Mouse (Mus musculus): Measurements from ENCODE around the gene Kcnj9. TPM values are rescaled to one million over a fixed set of nuclear protein-coding genes. Genes with fewer than 3 reads are reported as not detected.

Gene Kcnj9
- polyA plus RNA-seq, 1 experiment from 2014 or later, result not detected

DNA sequence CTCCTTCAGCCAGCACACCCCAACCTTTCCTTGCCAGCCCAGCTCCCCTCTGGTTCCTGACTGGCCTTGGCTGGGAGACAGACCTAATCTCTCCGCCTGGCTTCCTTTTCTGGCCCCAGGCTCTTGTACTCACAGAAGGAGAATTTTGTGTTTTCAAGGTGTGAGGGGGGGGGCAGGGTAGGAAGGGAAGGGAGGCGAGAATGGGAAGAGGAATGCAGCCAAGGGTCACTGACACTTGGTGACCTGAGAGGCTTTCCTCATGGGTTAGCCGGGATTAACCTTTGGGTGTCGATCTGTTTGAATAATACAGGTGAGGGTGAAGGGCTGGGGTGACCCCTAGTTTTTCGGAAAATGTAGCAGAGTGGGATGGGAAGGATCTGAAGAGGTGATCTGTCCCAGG is 55.0 kb downstream of the Kcnj9 start:
- 47% methylated on average over 5 of the region's 5 CpGs for WGBS
- no peaks in the 10 kb centered on the region for H3K36me3 ChIP-seq (ENCODE audit: control insufficient read depth, insufficient read depth, low read length)
- H3K4me3 ChIP-seq (ENCODE audit: low read depth, low read length), result no peak overlapping the region
- no peak for ATAC-seq (ENCODE audit: insufficient number of reproducible peaks, insufficient read depth, low FRiP score, low read depth)
- no peaks in the 10 kb centered on the region for H3K27me3 ChIP-seq (ENCODE audit: control insufficient read depth, insufficient read depth, low read length)
- H3K9ac ChIP-seq (replicated peaks; ENCODE audit: low read depth, low read length), result no peak overlapping the region
- H3K4me1 ChIP-seq (ENCODE audit: control insufficient read depth, insufficient read depth, low read length), result no peaks in the 10 kb centered on the region
- H3K4me2 ChIP-seq (replicated peaks; ENCODE audit: low read depth, low read length), result no peak overlapping the region
- no peaks in the 10 kb centered on the region for H3K9me3 ChIP-seq (ENCODE audit: control insufficient read depth, low read depth, low read length)
- no peak overlapping the region for H3K27ac ChIP-seq (ENCODE audit: low read length)

DNA sequence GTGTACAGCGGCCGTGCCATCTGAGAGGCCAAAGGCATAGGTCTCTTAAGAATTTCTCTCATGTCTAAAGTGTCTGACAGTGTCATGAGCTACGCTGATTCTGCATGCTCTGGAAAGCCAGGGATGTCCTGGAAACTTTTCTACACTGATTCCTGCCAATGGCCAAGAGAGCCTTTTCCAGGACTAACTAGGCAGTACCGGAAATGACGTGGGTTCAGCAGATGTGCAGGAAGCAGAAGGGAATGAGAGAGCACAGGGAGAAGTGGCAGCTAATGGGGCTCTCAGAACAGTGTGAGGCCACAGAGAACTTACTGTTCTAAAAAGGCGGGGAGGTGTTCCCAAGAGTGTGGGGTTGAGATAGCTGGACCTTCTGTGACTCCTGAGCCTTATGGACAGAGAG is 55.7 kb downstream of the Kcnj9 start:
- ATAC-seq (ENCODE audit: insufficient number of reproducible peaks, insufficient read depth, low FRiP score, low read depth), result no peak
- H3K9me3 ChIP-seq (ENCODE audit: control insufficient read depth, low read depth, low read length), result no peaks in the 10 kb centered on the region
- WGBS, result 86% methylated on average over 6 of the region's 6 CpGs

DNA sequence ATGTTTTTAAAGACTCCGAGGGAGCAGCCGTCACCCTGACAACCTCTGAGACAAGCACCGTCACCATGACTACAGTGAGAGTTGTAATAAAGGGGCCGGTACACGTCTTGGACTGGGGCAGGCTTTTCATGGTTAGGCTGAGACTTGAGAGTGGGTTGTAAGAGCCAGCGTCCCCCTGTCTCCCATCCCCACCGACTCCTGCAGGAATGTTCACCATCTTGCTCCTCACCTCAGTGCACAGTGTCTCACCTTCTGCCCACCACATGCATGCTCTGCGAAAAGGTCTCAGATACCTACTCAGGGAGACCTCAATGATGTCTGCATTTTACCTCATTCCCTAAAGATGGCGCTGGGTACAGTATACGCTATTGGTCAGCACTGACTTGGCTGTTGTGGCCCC is 57.4 kb downstream of the Kcnj9 start:
- Histone ChIP-seq H3K9me3 (ENCODE audit: control insufficient read depth, low read depth, low read length) (no peaks in the 10 kb centered on the region), H3K4me1 (ENCODE audit: control insufficient read depth, insufficient read depth, low read length) (no peaks in the 10 kb centered on the region), H3K4me2 (replicated peaks; ENCODE audit: low read depth, low read length) (no peak overlapping the region), H3K36me3 (ENCODE audit: control insufficient read depth, insufficient read depth, low read length) (no peaks in the 10 kb centered on the region), H3K9ac (replicated peaks; ENCODE audit: low read depth, low read length) (no peak overlapping the region), H3K27ac (ENCODE audit: low read length) (no peak overlapping the region), H3K27me3 (ENCODE audit: control insufficient read depth, insufficient read depth, low read length) (no peaks in the 10 kb centered on the region), H3K4me3 (ENCODE audit: low read depth, low read length) (no peak overlapping the region)
- ATAC-seq (ENCODE audit: insufficient number of reproducible peaks, insufficient read depth, low FRiP score, low read depth), result no peak
- WGBS, result 65% methylated on average over 10 of the region's 10 CpGs

More for the DNA sequence above, 55.7 kb downstream of the Kcnj9 start:
- H3K36me3 ChIP-seq (ENCODE audit: control insufficient read depth, insufficient read depth, low read length), result no peaks in the 10 kb centered on the region
- no peak overlapping the region for H3K4me3 ChIP-seq (ENCODE audit: low read depth, low read length)
- H3K9ac ChIP-seq (replicated peaks; ENCODE audit: low read depth, low read length), result no peak overlapping the region
- no peaks in the 10 kb centered on the region for H3K4me1 ChIP-seq (ENCODE audit: control insufficient read depth, insufficient read depth, low read length)
- no peak overlapping the region for H3K4me2 ChIP-seq (replicated peaks; ENCODE audit: low read depth, low read length)
- no peak overlapping the region for H3K27ac ChIP-seq (ENCODE audit: low read length)
- no peaks in the 10 kb centered on the region for H3K27me3 ChIP-seq (ENCODE audit: control insufficient read depth, insufficient read depth, low read length)

DNA sequence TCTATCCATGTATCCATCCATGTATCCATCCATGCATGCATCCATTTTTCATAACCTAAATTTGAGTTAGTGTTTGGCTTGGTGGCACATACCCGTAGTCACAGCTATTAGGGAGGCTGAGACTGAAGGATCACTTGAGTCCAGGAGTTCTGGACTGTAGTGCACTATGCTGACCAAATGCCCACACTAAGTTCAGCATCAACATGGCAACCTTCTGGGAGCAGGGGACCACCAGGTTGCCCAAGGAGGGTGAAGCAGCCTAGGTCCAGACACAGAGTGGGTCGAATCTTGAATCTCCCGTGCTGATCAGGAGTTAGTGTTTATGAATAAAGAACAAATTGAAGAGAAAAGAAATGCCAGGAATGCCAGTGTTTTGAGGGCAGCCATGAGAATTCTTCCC is 57.9 kb downstream of the Kcnj9 start:
- no peak overlapping the region for H3K4me3 ChIP-seq (ENCODE audit: low read depth, low read length)
- WGBS, result 75% methylated on average over 3 of the region's 3 CpGs
- H3K27ac ChIP-seq (ENCODE audit: low read length), result no peak overlapping the region
- H3K4me2 ChIP-seq (replicated peaks; ENCODE audit: low read depth, low read length), result no peak overlapping the region
- no peaks in the 10 kb centered on the region for H3K4me1 ChIP-seq (ENCODE audit: control insufficient read depth, insufficient read depth, low read length)
- H3K9ac ChIP-seq (replicated peaks; ENCODE audit: low read depth, low read length), result no peak overlapping the region
- no peaks in the 10 kb centered on the region for H3K9me3 ChIP-seq (ENCODE audit: control insufficient read depth, low read depth, low read length)
- ATAC-seq (ENCODE audit: insufficient number of reproducible peaks, insufficient read depth, low FRiP score, low read depth), result no peak
- H3K36me3 ChIP-seq (ENCODE audit: control insufficient read depth, insufficient read depth, low read length), result no peaks in the 10 kb centered on the region
- H3K27me3 ChIP-seq (ENCODE audit: control insufficient read depth, insufficient read depth, low read length), result no peaks in the 10 kb centered on the region

Other genes starting within 250 kb of the Kcnj9 start
- gene Copa, start 246.8 kb downstream of the Kcnj9 start, polyA plus RNA-seq (2014; fragmentation: Nextera tagmentation; extraction: Ambion mirVana), result 182 and 195 TPM in 2 replicates
- gene Ncstn, start 246.5 kb downstream of the Kcnj9 start, polyA plus RNA-seq (2014; fragmentation: Nextera tagmentation; extraction: Ambion mirVana), result 139 and 140 TPM in 2 replicates
- gene Pex19, start 202.6 kb downstream of the Kcnj9 start, polyA plus RNA-seq (2014; fragmentation: Nextera tagmentation; extraction: Ambion mirVana), result 125 and 135 TPM in 2 replicates
- 116 TPM in 2 replicates for gene Dcaf8, start 181.2 kb downstream of the Kcnj9 start, polyA plus RNA-seq (2014; fragmentation: Nextera tagmentation; extraction: Ambion mirVana)
- gene Pea15a, start 122.5 kb downstream of the Kcnj9 start, polyA plus RNA-seq (2014; fragmentation: Nextera tagmentation; extraction: Ambion mirVana), result 93.6 and 99.4 TPM in 2 replicates
- 13.6 and 13.8 TPM in 2 replicates for gene Casq1, start 109.5 kb downstream of the Kcnj9 start, polyA plus RNA-seq (2014; fragmentation: Nextera tagmentation; extraction: Ambion mirVana)
- gene Atp1a4, start 70.9 kb downstream of the Kcnj9 start, polyA plus RNA-seq (2014; fragmentation: Nextera tagmentation; extraction: Ambion mirVana), result not detected in 2 replicates
- gene Igsf8, start 67.7 kb downstream of the Kcnj9 start, polyA plus RNA-seq (2014; fragmentation: Nextera tagmentation; extraction: Ambion mirVana), result 36.3 and 38.4 TPM in 2 replicates
- 2.3 TPM in 2 replicates for gene Atp1a2, start 31.3 kb downstream of the Kcnj9 start, polyA plus RNA-seq (2014; fragmentation: Nextera tagmentation; extraction: Ambion mirVana)
- gene Kcnj10, start 11.9 kb upstream of the Kcnj9 start, polyA plus RNA-seq (2014; fragmentation: Nextera tagmentation; extraction: Ambion mirVana), result 0.09 and 0.18 TPM in 2 replicates
- gene Pigm, start 47.2 kb upstream of the Kcnj9 start, polyA plus RNA-seq (2014; fragmentation: Nextera tagmentation; extraction: Ambion mirVana), result 9.7 and 10.5 TPM in 2 replicates
- 0.43 and 0.45 TPM in 2 replicates for gene Slamf9, start 146.0 kb upstream of the Kcnj9 start, polyA plus RNA-seq (2014; fragmentation: Nextera tagmentation; extraction: Ambion mirVana)
- 41.5 and 48.1 TPM in 2 replicates for gene Igsf9, start 152.5 kb upstream of the Kcnj9 start, polyA plus RNA-seq (2014; fragmentation: Nextera tagmentation; extraction: Ambion mirVana)
- 188 and 196 TPM in 2 replicates for gene Tagln2, start 170.7 kb upstream of the Kcnj9 start, polyA plus RNA-seq (2014; fragmentation: Nextera tagmentation; extraction: Ambion mirVana)
- 1.9 and 2.9 TPM in 2 replicates for gene Cfap45, start 191.5 kb upstream of the Kcnj9 start, polyA plus RNA-seq (2014; fragmentation: Nextera tagmentation; extraction: Ambion mirVana)
- 1.0 and 1.2 TPM in 2 replicates for gene Vsig8, start 226.6 kb upstream of the Kcnj9 start, polyA plus RNA-seq (2014; fragmentation: Nextera tagmentation; extraction: Ambion mirVana)